Mouse (Mus musculus): Measurements from ENCODE around the gene Ncf2. TPM values are rescaled to one million over a fixed set of nuclear protein-coding genes. Genes with fewer than 3 reads are reported as not detected.

The Ncf2 gene
- polyA plus RNA-seq, 1 experiment from 2014 or later = 2.0 TPM

- peaks cover 1% of the 10 kb centered on the region; the same call in 1 of the 2 replicates for H3K4me1 ChIP-seq
- ATAC-seq (replicated peaks) = no peak
- 90% methylated on average over 6 of the region's 6 CpGs for WGBS
These were observed 4.9 kb downstream of the Ncf2 start for GRCm38 (mm10) chr1:152804907-152805306.

GRCm38 (mm10) chr1:152807619-152808391 is 7.8 kb downstream of the Ncf2 start:
- Histone ChIP-seq H3K36me3 (no peaks in the 10 kb centered on the region), H3K27ac (replicated peaks) (no peak overlapping the region), H3K9me3 (no peaks in the 10 kb centered on the region), H3K4me2 (replicated peaks) (no peak overlapping the region), H3K9ac (replicated peaks) (no peak overlapping the region), H3K4me3 (no peak overlapping the region), H3K27me3 (no peaks in the 10 kb centered on the region), H3K4me1 (peaks cover 5% of the 10 kb centered on the region)
- 73% methylated on average over 18 of the region's 18 CpGs for WGBS
- ATAC-seq (replicated peaks) = no peak

More at GRCm38 (mm10) chr1:152804907-152805306, 4.9 kb downstream of the Ncf2 start:
- H3K27ac ChIP-seq (replicated peaks) = no peak overlapping the region
- no peak overlapping the region for H3K4me3 ChIP-seq
- no peaks in the 10 kb centered on the region for H3K36me3 ChIP-seq
- H3K9ac ChIP-seq (replicated peaks) = no peak overlapping the region
- no peaks in the 10 kb centered on the region for H3K9me3 ChIP-seq
- H3K27me3 ChIP-seq = no peaks in the 10 kb centered on the region
- H3K4me2 ChIP-seq (replicated peaks) = no peak overlapping the region

- Histone ChIP-seq H3K36me3 (no peaks in the 10 kb centered on the region), H3K4me2 (replicated peaks) (no peak overlapping the region), H3K9ac (replicated peaks) (no peak overlapping the region), H3K27ac (replicated peaks) (no peak overlapping the region), H3K9me3 (no peaks in the 10 kb centered on the region), H3K4me3 (no peak overlapping the region), H3K27me3 (no peaks in the 10 kb centered on the region), H3K4me1 (peaks cover 5% of the 10 kb centered on the region)
- WGBS = 84% methylated on average over 2 of the region's 2 CpGs
- no peak for ATAC-seq (replicated peaks)
These were observed 8.3 kb downstream of the Ncf2 start for GRCm38 (mm10) chr1:152808392-152808680.

- Histone ChIP-seq H3K9me3 (no peaks in the 10 kb centered on the region), H3K27ac (replicated peaks) (no peak overlapping the region), H3K27me3 (no peaks in the 10 kb centered on the region), H3K4me2 (replicated peaks) (no peak overlapping the region), H3K36me3 (no peaks in the 10 kb centered on the region), H3K9ac (replicated peaks) (no peak overlapping the region), H3K4me3 (no peak overlapping the region), H3K4me1 (peaks cover 9% of the 10 kb centered on the region)
- peak; percentile 30; the same call in 1 of the 2 replicates for ATAC-seq (replicated peaks)
- WGBS = 56% methylated on average over 8 of the region's 8 CpGs
These were observed 9.7 kb downstream of the Ncf2 start for GRCm38 (mm10) chr1:152809541-152810252.

GRCm38 (mm10) chr1:152810533-152811439 is 10.8 kb downstream of the Ncf2 start:
- Histone ChIP-seq H3K4me1 (peaks cover 20% of the 10 kb centered on the region), H3K27me3 (no peaks in the 10 kb centered on the region), H3K9ac (replicated peaks) (no peak overlapping the region), H3K4me3 (no peak overlapping the region), H3K9me3 (no peaks in the 10 kb centered on the region), H3K36me3 (no peaks in the 10 kb centered on the region), H3K4me2 (replicated peaks) (no peak overlapping the region), H3K27ac (replicated peaks) (no peak overlapping the region; the same call in 1 of the 2 replicates)
- 0 out of 2 replicates have a peak, but pooled peaks have one; percentile 7 for ATAC-seq (replicated peaks)
- WGBS = 40% methylated on average over 13 of the region's 13 CpGs

- Histone ChIP-seq H3K4me2 (replicated peaks) (no peak overlapping the region), H3K4me1 (peaks cover 44% of the 10 kb centered on the region), H3K9me3 (no peaks in the 10 kb centered on the region), H3K4me3 (no peak overlapping the region), H3K27ac (replicated peaks) (peak overlapping the region; percentile 90), H3K9ac (replicated peaks) (no peak overlapping the region), H3K36me3 (no peaks in the 10 kb centered on the region), H3K27me3 (no peaks in the 10 kb centered on the region)
- 33% methylated on average over 7 of the region's 7 CpGs for WGBS
- peak; percentile 83 for ATAC-seq (replicated peaks)
These were observed 15.3 kb downstream of the Ncf2 start for GRCm38 (mm10) chr1:152815265-152815701.

GRCm38 (mm10) chr1:152817027-152817769 is 17.2 kb downstream of the Ncf2 start:
- 17% methylated on average over 12 of the region's 12 CpGs for whole genome bisulfite sequencing
- no peak overlapping the region for H3K4me2 ChIP-seq (replicated peaks)
- no peak overlapping the region for H3K9ac ChIP-seq (replicated peaks)
- H3K27me3 ChIP-seq = no peaks in the 10 kb centered on the region
- peaks cover 40% of the 10 kb centered on the region for H3K4me1 ChIP-seq
- H3K36me3 ChIP-seq = no peaks in the 10 kb centered on the region
- ATAC-seq (replicated peaks) = peak; percentile 70
- H3K9me3 ChIP-seq = no peaks in the 10 kb centered on the region
- H3K4me3 ChIP-seq = no peak overlapping the region
- peak overlapping the region; percentile 90 for H3K27ac ChIP-seq (replicated peaks)

GRCm38 (mm10) chr1:152817794-152818193 is 17.8 kb downstream of the Ncf2 start:
- Histone ChIP-seq H3K9ac (replicated peaks) (no peak overlapping the region), H3K27me3 (no peaks in the 10 kb centered on the region), H3K36me3 (no peaks in the 10 kb centered on the region), H3K9me3 (no peaks in the 10 kb centered on the region), H3K4me1 (peaks cover 40% of the 10 kb centered on the region), H3K4me3 (no peak overlapping the region), H3K4me2 (replicated peaks) (no peak overlapping the region), H3K27ac (replicated peaks) (peak overlapping the region; percentile 90)
- ATAC-seq (replicated peaks) = no peak
- WGBS = 20% methylated on average over 10 of the region's 10 CpGs

- H3K27ac ChIP-seq (replicated peaks) = no peak overlapping the region
- no peak overlapping the region for H3K9ac ChIP-seq (replicated peaks)
- 79% methylated on average over 6 of the region's 6 CpGs for WGBS
- H3K9me3 ChIP-seq = no peaks in the 10 kb centered on the region
- H3K4me2 ChIP-seq (replicated peaks) = no peak overlapping the region
- no peaks in the 10 kb centered on the region for H3K36me3 ChIP-seq
- H3K27me3 ChIP-seq = no peaks in the 10 kb centered on the region
- H3K4me1 ChIP-seq = peaks cover 37% of the 10 kb centered on the region
- ATAC-seq (replicated peaks) = no peak
- no peak overlapping the region for H3K4me3 ChIP-seq
These were observed 19.6 kb downstream of the Ncf2 start for GRCm38 (mm10) chr1:152819558-152819957.

GRCm38 (mm10) chr1:152820911-152821695 is 21.1 kb downstream of the Ncf2 start:
- WGBS = 75% methylated on average over 7 of the region's 7 CpGs
- Histone ChIP-seq H3K9me3 (no peaks in the 10 kb centered on the region), H3K27ac (replicated peaks) (no peak overlapping the region), H3K27me3 (no peaks in the 10 kb centered on the region), H3K4me1 (peaks cover 22% of the 10 kb centered on the region), H3K4me3 (no peak overlapping the region), H3K9ac (replicated peaks) (no peak overlapping the region), H3K4me2 (replicated peaks) (no peak overlapping the region), H3K36me3 (no peaks in the 10 kb centered on the region)
- no peak for ATAC-seq (replicated peaks)

- 93% methylated on average over 4 of the region's 4 CpGs for WGBS
- Histone ChIP-seq H3K4me2 (replicated peaks) (no peak overlapping the region), H3K9ac (replicated peaks) (no peak overlapping the region), H3K27me3 (no peaks in the 10 kb centered on the region), H3K9me3 (no peaks in the 10 kb centered on the region), H3K4me1 (peaks cover 15% of the 10 kb centered on the region), H3K27ac (replicated peaks) (no peak overlapping the region), H3K4me3 (no peak overlapping the region), H3K36me3 (no peaks in the 10 kb centered on the region)
- no peak for ATAC-seq (replicated peaks)
These were observed 21.8 kb downstream of the Ncf2 start for GRCm38 (mm10) chr1:152821746-152822145.
